Mouse (Mus musculus) retina, postnatal 7 days (tissue): ENCODE data around the gene Smoc1.

Source experiments
- DNase-seq: peaks from one replicate; pipeline ENCODE4 v3.0.0-alpha.2; 2012; ENCODE audit warnings: low read depth, low spot score

Smoc1 gene

DNA sequence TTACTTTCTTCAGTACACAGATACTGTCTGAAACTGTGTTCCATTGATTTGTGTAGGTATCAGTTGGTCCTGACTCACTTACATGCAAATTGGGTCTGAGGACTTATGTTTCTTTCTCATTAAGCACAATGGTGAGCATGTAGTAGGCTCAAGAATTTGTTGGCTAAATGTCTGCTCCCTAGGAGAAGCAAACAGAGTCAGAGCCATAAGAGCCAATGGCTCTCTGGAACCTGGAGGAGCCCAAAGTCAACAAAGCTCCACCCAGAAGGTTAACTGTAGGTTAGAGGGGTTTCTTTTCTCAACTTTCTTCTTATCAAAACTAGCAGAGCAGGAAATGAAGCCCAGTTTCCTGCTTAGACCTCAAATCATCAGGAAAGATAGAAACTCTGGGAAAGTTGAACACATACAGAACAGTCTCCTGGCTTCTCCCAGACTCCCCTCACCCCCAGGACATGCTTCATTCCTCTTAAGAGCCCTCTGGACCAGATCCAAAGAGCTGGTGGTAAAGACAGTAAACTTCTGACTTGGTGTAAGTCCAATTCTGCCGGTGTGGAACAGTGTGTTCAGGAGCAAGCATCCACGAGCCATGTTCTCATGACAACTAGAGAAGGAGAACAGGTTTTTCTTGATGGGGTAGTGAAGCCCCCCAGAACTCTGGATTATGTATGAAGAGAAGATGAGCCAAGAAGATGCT, 51.5 kb downstream of the Smoc1 start:
- DNase-seq = no peak

- no peak for DNase-seq
Observed at GRCm38 (mm10) chr12:81080345-81080744, 53.7 kb downstream of the Smoc1 start.

- DNase-seq = no peak
Observed at GRCm38 (mm10) chr12:81081031-81081430, 54.4 kb downstream of the Smoc1 start.

DNA sequence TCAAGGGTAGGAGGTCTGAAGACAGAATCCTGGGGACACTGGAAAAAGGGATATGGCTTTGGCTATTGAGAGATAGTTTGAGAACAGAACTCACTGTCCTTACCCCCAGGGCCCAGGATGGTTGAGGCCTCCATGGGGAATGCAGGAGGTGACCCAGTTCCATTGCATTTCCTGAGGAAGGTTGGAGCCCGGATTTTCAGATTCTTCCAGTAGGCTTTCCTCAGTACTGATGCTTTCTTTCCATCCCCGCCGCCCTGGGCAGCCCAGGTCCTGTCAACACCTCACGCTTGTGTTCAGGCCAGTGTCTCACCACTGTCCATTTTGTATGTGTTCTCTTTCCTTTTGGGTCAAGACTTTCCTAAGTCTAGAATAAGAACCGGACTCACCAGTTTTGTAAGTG, 56.5 kb downstream of the Smoc1 start:
- DNase-seq = no peak

GRCm38 (mm10) chr12:81085244-81085643, 58.6 kb downstream of the Smoc1 start:
- DNase-seq = no peak

- DNase-seq = no peak
Observed at GRCm38 (mm10) chr12:81088131-81088530, 61.5 kb downstream of the Smoc1 start.

GRCm38 (mm10) chr12:81091641-81092040, 65.0 kb downstream of the Smoc1 start:
- no peak for DNase-seq

DNA sequence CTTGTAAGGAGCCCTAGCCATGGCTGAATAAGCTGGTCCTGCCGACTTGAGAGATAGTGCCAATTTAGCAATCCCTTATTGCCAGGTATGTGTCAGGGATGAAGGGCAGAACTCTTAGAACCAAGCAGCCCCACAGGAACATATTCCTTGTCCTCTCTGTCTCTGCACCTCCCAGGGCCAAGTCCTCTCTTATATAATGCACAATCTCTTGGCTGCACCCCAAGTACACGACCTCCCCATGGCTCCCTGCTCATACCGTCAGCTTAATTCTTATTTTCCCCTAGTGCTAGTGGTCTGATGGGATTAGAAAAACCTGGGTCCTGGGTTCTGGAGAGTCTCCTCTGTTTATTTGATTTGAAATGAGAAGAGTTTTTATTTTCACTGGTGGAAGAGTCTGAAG, 66.0 kb downstream of the Smoc1 start:
- DNase-seq = no peak

DNA sequence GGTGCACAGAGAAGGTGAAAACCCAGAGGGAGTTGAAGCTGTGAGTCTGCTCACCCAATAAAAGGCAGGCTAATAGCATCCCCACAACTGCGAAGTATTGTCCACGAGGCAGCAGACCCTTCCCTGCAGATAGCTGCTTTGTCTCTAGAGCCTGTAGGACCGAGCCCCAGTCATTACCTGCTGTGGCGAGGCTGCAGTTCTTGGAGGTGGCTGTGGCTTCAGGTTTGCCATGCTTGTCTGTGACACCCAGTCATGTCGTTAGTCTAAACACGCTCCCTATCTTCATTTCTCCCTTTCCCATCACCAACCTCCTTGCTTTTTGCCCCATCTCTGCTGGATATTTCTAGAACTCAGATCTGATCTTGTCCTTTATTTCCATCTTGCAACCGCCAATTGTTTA, 66.6 kb downstream of the Smoc1 start:
- DNase-seq = no peak

DNA sequence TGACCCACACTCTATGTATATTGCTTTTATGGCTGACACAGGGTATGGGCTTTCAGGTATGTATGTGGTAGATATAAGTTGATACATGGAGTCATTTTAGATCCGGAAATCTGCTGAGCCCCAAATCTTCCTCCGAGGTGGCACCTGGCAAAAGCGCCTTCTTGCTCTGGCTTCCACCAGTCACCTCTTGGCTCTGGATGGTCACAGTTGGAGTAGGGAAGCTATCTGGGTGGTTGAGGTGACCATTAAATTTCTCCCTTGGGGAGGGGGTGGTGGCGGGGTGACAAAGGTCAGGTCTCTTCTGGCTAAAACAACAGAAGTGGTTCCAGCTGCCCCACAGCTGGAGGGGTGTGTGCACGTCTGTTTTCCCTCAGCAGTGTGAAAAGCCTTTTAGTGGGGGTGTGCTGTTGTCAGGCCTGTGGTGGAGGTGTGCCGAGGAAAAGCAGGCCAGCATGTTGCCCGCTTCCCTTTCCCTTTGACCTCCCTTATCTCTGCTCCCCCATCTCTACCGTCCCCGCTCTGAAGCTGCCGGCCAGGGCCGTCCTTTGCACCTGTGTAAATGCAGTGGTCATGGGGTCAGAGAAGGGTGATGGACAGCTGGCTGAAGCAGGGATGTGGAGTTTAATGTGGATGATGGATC, 68.3 kb downstream of the Smoc1 start:
- no peak for DNase-seq

- DNase-seq = no peak
Observed at GRCm38 (mm10) chr12:81097267-81097666, 70.7 kb downstream of the Smoc1 start.

- no peak for DNase-seq
Observed at GRCm38 (mm10) chr12:81097738-81098137, 71.1 kb downstream of the Smoc1 start.

GRCm38 (mm10) chr12:81099161-81099560, 72.6 kb downstream of the Smoc1 start:
- DNase-seq = no peak

DNA sequence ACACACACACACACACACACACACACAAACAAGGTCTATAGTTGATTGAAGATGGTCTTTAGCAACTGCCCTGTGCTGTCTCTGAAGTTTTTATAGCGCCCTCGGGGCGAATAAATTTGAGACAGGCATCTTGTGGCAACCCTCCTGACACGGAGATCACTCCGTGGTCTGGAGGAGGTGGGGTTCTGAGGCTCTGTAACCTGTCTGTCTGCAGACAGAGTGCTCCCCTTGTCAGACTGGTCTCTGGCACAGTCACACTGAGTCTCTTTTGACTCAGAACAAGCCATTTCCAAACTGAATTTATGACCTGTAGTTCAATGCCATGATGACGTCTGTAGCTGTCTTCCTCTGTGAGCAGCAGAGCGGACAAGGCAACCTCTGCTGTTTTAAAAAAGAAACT, 75.1 kb downstream of the Smoc1 start:
- DNase-seq = no peak

- no peak for DNase-seq
Observed at GRCm38 (mm10) chr12:81104546-81104945, 77.9 kb downstream of the Smoc1 start.

- no peak for DNase-seq
Observed at GRCm38 (mm10) chr12:81105721-81106633, 79.4 kb downstream of the Smoc1 start.

DNA sequence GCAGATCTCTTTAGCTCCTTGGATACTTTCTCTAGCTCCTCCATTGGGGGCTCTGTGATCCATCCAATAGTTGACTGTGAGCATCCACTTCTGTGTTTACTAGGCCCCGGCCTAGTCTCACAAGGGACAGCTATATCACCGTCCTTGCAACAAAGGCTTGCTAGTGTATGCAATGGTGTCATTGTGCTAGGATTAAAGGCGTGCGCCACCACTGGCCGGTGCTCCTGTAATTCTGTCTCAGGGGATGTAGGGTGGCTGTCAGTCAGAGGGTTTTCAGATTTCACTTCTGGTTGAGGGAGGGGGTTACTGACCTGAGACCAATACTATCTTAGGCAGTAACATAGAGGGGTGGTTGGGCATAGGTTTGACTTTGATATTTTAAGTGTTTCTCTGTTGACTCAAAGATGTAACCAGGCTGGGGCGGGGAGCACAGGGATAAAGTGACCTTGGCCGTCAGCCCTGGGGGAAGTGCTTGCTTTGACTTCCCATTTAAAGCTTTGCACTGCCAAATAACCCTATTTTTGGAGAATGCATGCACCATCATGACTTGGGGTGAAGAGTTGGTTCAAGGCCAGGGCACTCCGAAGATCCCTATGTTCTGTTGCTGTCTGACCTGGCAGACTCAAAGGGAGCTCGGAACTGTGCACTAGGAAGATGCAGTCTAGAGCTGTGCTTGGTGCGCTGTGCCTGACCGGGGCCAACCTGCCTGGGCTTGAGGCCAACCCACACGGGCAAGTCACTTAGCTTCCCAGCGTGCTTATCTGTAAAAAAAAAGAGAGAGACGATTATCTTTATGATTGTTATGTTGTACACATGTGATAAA, 80.9 kb downstream of the Smoc1 start:
- DNase-seq = no peak

DNA sequence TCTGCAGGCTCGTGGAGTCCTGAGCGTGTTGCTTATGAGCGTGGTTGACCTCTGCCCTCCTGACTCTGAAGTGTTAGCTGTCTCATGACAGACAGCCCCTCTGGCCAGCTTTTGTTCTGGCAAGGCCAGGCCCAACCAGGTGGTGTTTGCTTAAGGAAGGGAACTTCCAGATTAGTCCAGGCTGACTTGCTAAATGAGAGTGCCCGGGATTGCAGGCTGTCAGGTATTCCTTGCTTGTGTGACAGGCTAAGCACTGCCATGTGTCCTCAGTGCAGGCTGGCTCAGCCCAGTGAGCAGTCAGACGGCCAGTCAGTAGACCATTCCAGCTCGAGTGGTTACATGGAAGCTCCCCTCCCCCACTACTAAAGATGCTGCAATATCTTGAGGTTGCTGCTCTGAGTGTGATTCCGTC, 82.0 kb downstream of the Smoc1 start:
- no peak for DNase-seq

- DNase-seq = no peak
Observed at GRCm38 (mm10) chr12:81110006-81110405, 83.4 kb downstream of the Smoc1 start.

DNA sequence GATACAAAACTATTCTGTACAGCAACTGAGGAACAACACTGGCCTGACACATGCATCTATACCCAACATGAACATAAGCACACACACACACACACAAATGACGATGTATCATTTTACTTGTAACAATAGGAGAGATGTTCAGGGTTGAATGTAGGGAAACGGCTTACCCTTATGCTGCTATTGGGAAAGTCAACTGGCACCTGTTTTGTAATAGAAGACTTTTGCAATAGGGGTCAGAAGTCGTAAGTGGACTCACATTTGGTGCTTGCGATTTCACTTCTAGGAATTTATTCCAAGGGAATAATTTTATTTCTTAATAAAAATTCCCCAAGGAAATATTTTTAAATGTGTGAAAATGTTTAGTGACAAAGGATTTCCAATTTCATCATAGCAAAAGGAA, 85.7 kb downstream of the Smoc1 start:
- DNase-seq = no peak

DNA sequence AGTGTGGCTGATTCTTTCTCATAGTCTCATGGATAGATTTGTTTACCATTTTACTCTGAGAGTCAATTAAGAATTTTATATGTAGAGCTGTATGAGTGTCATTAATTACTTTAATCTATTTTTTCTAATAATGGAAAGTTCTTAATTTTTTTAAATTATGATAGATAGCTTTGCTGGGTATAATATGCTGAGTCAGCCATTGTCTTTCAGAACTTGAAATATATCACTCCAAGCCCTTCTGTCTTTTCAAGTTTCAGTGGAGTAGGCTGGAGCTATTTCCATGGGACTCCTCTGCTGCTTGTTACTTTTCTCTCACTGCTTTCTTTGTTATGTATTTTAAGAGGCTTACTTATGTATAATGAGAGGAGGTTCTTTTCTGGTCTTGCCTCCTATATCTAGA, 93.7 kb downstream of the Smoc1 start:
- no peak for DNase-seq

DNA sequence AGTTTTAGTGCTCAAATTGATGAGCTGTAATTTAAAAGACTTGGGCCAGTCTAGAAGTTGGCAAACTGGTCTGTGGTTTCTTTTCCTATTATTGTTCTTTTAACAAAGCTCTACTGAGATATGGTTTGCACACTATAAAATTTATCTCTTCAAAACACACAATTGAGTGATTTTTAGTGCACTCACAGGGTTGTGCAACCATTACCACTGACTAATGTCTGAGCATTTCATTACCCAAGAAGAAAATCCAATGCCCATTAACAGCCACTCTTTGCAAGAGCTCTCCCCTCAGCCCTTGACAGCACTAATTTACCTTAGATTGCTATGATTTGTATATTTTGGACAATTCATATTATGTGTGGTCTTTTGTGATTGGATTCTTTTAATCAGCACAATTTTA, 97.2 kb downstream of the Smoc1 start:
- no peak for DNase-seq
